Comparison of ENCODE assay signal across 8 mouse cellular contexts in the genomic region with DNA sequence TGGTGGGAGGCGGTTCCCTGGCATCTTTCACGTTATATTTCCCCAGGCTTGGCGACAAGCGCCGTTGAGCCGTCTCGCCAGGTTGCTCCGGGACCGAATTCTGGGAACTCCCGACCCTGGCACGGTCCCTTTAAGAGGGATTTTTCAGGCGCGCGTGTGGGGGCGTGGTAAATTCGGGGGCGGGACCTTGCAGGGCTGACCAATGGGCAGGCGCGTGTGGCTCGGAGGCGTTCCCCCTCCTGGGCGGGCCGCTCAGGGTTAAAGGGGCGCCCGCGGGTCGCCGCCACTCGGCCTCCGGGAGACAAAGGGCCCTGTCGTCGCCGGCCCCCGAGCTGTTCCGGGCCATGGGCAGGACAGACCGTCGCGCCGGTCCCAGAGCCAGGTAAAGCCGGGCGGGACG. TPM values are rescaled to one million over a fixed set of nuclear protein-coding genes. Genes with fewer than 3 reads are reported as not detected.
DNase-seq lines count a peak whose midpoint lies in the region; ATAC-seq and TF ChIP-seq lines count a peak whose summit lies in the region.

A gene (plus strand): TSS at position 242 of the 400 bp plus-strand sequence.

- peaks cover 41% of the 10 kb centered on the region for H3K4me1 ChIP-seq in embryonic facial prominence, embryonic 10.5 days
- 0 out of 2 replicates have a peak, but pooled peaks cover 5% of the 10 kb centered on the region for H3K4me1 ChIP-seq in intestine, postnatal 0 days (replicated peaks; ENCODE audit: control insufficient read depth, insufficient read depth, low read length)
- H3K4me1 ChIP-seq in midbrain, embryonic 10.5 days, result peaks cover 39% of the 10 kb centered on the region

- H3K36me3 ChIP-seq in embryonic facial prominence, embryonic 10.5 days (replicated peaks), result peaks cover 34% of the 10 kb centered on the region
- peaks cover 24% of the 10 kb centered on the region for H3K36me3 ChIP-seq in intestine, postnatal 0 days (ENCODE audit: control insufficient read depth, insufficient read depth)
- peaks cover 32% of the 10 kb centered on the region for H3K36me3 ChIP-seq in midbrain, embryonic 10.5 days

- intact Hi-C loops in left cerebral cortex, postnatal 36 days (cut with DNase I), result loop anchor here (10.0 kb wide), 1 partner anchor 54 kb away; no protein-coding TSS in a partner anchor

- peak; percentile 97 for DNase-seq in adrenal gland, postnatal 14 days
- peak; percentile 97 for DNase-seq in embryonic facial prominence, embryonic 10.5 days (ENCODE audit: low spot score)
- no peak for DNase-seq in gonadal fat pad, adult 2 months (ENCODE audit: low read depth)
- peak; percentile 89 to 90 for DNase-seq in left cerebral cortex, postnatal 36 days (ENCODE audit: low spot score in 2 of 2)
- DNase-seq in midbrain, embryonic 10.5 days (ENCODE audit: low spot score), result peak; percentile 96
- peak; percentile 82 to 85 for DNase-seq in right cerebral cortex, postnatal 36 days (ENCODE audit: low spot score in 2 of 2)
- peak; percentile 90 to 94 for DNase-seq in urinary bladder, postnatal 4 days (ENCODE audit: low spot score in 2 of 2)

- peak; percentile 6; the same call in 1 of the 2 replicates for TF ChIP-seq CTCF in intestine, postnatal 0 days (IDR thresholded peaks at IDR 0.05; ENCODE audit: low read depth)

- peak within 1 kb of the TSS; percentile 88 for H3K9ac ChIP-seq in intestine, postnatal 0 days (ENCODE audit: low read depth, low read length)

- H3K4me2 ChIP-seq in intestine, postnatal 0 days (replicated peaks; ENCODE audit: low read depth), result peak within 1 kb of the TSS; percentile 78

- WGBS in embryonic facial prominence, embryonic 10.5 days, result under 1% methylated on average over 42 of the region's 42 CpGs
- under 1% methylated on average over 38 of the region's 42 CpGs for WGBS in intestine, postnatal 0 days
- under 1% methylated on average over 38 of the region's 42 CpGs for WGBS in midbrain, embryonic 10.5 days

- peak; percentile 76 for ATAC-seq in intestine, postnatal 0 days

- peak within 1 kb of the TSS; percentile 85 for H3K4me3 ChIP-seq in embryonic facial prominence, embryonic 10.5 days
- H3K4me3 ChIP-seq in intestine, postnatal 0 days (ENCODE audit: low read depth, low read length), result peak within 1 kb of the TSS; percentile 89
- H3K4me3 ChIP-seq in midbrain, embryonic 10.5 days, result peak within 1 kb of the TSS; percentile 84

- peak within 1 kb of the TSS; percentile 95 for H3K27ac ChIP-seq in embryonic facial prominence, embryonic 10.5 days (replicated peaks)
- peak within 1 kb of the TSS; percentile 89 for H3K27ac ChIP-seq in intestine, postnatal 0 days (ENCODE audit: low read depth, low read length)
- peak within 1 kb of the TSS; percentile 96 for H3K27ac ChIP-seq in midbrain, embryonic 10.5 days (replicated peaks)

- H3K27me3 ChIP-seq in embryonic facial prominence, embryonic 10.5 days (replicated peaks; ENCODE audit: low read depth, poor library complexity, severe bottlenecking), result peaks cover 25% of the 10 kb centered on the region
- no peaks in the 10 kb centered on the region for H3K27me3 ChIP-seq in intestine, postnatal 0 days (replicated peaks; ENCODE audit: control insufficient read depth, insufficient read depth, low read length)
- H3K27me3 ChIP-seq in midbrain, embryonic 10.5 days (ENCODE audit: low read depth, poor library complexity, severe bottlenecking), result peaks cover 30% of the 10 kb centered on the region

- no peaks in the 10 kb centered on the region for H3K9me3 ChIP-seq in embryonic facial prominence, embryonic 10.5 days
- H3K9me3 ChIP-seq in intestine, postnatal 0 days (ENCODE audit: control insufficient read depth), result no peaks in the 10 kb centered on the region
- no peaks in the 10 kb centered on the region for H3K9me3 ChIP-seq in midbrain, embryonic 10.5 days (replicated peaks)

RNA-seq across cellular contexts. Expression of the gene that starts here (rescaled TPM):
- total RNA-seq in adrenal gland, postnatal 14 days (2021), result 7.1 and 8.8 TPM in 2 replicates
- 56.5 and 60.0 TPM in 2 replicates for polyA plus RNA-seq in embryonic facial prominence, embryonic 10.5 days (2016; fragmentation: Nextera tagmentation; extraction: Ambion mirVana)
- 10.9 and 11.0 TPM in 2 replicates for polyA plus RNA-seq in gonadal fat pad, adult 2 months (2012; rRNA removed)
- polyA plus RNA-seq in intestine, postnatal 0 days (2015; fragmentation: Nextera tagmentation; extraction: Ambion mirVana), result 65.0 and 66.5 TPM in 2 replicates
- 10 to 100 TPM in 1 of 2 experiments, 1 to 10 TPM in 1; 9.1 to 11.4 TPM for total RNA-seq in left cerebral cortex, postnatal 36 days (2021)
- polyA plus RNA-seq in midbrain, embryonic 10.5 days (2016; fragmentation: Nextera tagmentation; extraction: Ambion mirVana), result 46.7 and 52.9 TPM in 2 replicates
